Mouse (Mus musculus): ENCODE measurements around the gene Abcb5.

- no peak for TF ChIP-seq POLR2A (IDR thresholded peaks at IDR 0.05; ENCODE audit: insufficient read depth, low read depth, low read length)
- no peak for TF ChIP-seq CTCF (IDR thresholded peaks at IDR 0.05; ENCODE audit: insufficient read depth, low read depth, low read length)
These were observed 55.9 kb downstream of the Abcb5 start for GRCm38 (mm10) chr12:118910360-118910759.

Measured in olfactory bulb, adult 2 months (tissue).